9 mouse cellular contexts compared by ENCODE assay signal in the genomic region with DNA sequence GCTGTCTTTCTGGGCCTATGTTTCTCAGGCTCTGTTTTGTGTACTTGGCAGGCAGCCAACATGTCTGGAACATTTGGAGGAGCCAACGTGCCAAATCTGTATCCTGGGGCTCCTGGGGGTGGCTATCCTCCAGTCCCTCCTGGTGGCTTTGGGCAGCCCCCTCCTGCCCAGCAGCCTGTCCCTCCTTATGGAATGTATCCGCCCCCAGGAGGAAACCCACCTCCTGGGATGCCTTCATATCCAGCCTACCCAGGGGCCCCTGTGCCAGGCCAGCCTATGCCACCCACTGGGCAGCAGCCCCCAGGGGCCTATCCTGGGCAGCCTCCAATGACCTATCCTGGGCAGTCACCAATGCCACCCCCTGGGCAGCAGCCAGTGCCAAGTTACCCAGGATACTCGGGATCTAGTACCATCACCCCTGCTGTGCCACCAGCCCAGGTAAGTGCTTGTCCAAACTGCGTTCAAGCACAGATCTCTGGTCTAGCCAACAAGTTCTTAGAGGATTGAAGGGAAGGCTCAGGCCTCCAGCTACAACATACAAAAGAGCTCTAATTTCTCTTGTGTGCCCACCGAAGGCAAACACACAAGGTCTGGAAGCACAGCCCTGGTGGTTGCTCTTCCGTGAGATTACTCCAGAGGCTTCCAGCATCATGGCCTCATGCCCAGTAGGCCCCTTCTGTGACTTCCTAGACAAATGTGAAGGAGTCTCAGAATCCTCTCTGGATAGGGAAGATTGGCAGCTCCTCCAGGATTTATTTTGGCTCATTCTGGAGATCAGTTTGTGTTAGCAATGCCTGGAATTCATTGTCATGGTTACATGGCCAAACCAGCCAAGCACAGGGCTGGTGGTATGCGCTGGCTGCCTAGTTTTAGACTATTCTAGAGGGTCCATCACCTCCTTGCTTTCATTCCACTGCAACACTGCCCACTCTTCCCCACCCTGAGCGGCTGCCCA. TPM values are rescaled to one million over a fixed set of nuclear protein-coding genes. Genes with fewer than 3 reads are reported as not detected.
DNase-seq lines count a peak whose midpoint lies in the region; ATAC-seq lines count a peak whose summit lies in the region.
"Had no signal": no experiment of that assay in that cellular context is flagged by ENCODE, and none has a peak within 500 bp of the region (broad histone marks: within the 10 kb centered on the region; RNA-seq: fewer than 3 reads in every experiment).

No protein-coding gene starts in this region.

- H3K4me3 ChIP-seq in intestine, embryonic 16.5 days (ENCODE audit: low read length) = no peak overlapping the region
- H3K4me3 ChIP-seq in intestine, embryonic 15.5 days (replicated peaks) = no peak overlapping the region
- H3K4me3 ChIP-seq in embryonic facial prominence, embryonic 15.5 days (replicated peaks) = no peak overlapping the region
- H3K4me3 ChIP-seq in stomach, embryonic 16.5 days (replicated peaks; ENCODE audit: low read length) = no peak overlapping the region

- H3K9ac ChIP-seq in intestine, embryonic 16.5 days (ENCODE audit: low read depth, low read length) = no peak overlapping the region
- H3K9ac ChIP-seq in intestine, embryonic 15.5 days = no peak overlapping the region
- H3K9ac ChIP-seq in embryonic facial prominence, embryonic 15.5 days = no peak overlapping the region
- H3K9ac ChIP-seq in stomach, embryonic 16.5 days (ENCODE audit: low read length) = no peak overlapping the region

- H3K4me1 ChIP-seq in intestine, embryonic 16.5 days (ENCODE audit: control insufficient read depth, insufficient read depth, low read length) = peaks cover 27% of the 10 kb centered on the region
- peaks cover 17% of the 10 kb centered on the region for H3K4me1 ChIP-seq in intestine, embryonic 15.5 days (replicated peaks)
- peaks cover 24% of the 10 kb centered on the region for H3K4me1 ChIP-seq in embryonic facial prominence, embryonic 15.5 days
- H3K4me1 ChIP-seq in stomach, embryonic 16.5 days (ENCODE audit: control insufficient read depth, insufficient read depth, low read length) = peaks cover 11% of the 10 kb centered on the region

- peak overlapping the region; percentile 28; the same call in 1 of the 2 replicates for H3K27ac ChIP-seq in intestine, embryonic 16.5 days (ENCODE audit: low read length)
- H3K27ac ChIP-seq in intestine, embryonic 15.5 days = no peak overlapping the region
- H3K27ac ChIP-seq in embryonic facial prominence, embryonic 15.5 days (replicated peaks) = peak overlapping the region; percentile 63
- H3K27ac ChIP-seq in stomach, embryonic 16.5 days (ENCODE audit: low read length) = no peak overlapping the region
- H3K27ac ChIP-seq: macrophage had no signal

- no peak overlapping the region for H3K4me2 ChIP-seq in intestine, embryonic 16.5 days (ENCODE audit: low read depth, low read length)
- H3K4me2 ChIP-seq in intestine, embryonic 15.5 days (replicated peaks) = no peak overlapping the region
- no peak overlapping the region for H3K4me2 ChIP-seq in embryonic facial prominence, embryonic 15.5 days (replicated peaks)
- H3K4me2 ChIP-seq in stomach, embryonic 16.5 days (ENCODE audit: low read depth, low read length) = no peak overlapping the region

- H3K36me3 ChIP-seq in intestine, embryonic 16.5 days (ENCODE audit: control insufficient read depth, insufficient read depth, low read length) = peaks cover 8% of the 10 kb centered on the region; the same call in 1 of the 2 replicates
- H3K36me3 ChIP-seq in intestine, embryonic 15.5 days = no peaks in the 10 kb centered on the region
- H3K36me3 ChIP-seq in embryonic facial prominence, embryonic 15.5 days = peaks cover 4% of the 10 kb centered on the region; the same call in 1 of the 2 replicates
- no peaks in the 10 kb centered on the region for H3K36me3 ChIP-seq in stomach, embryonic 16.5 days (ENCODE audit: control insufficient read depth, insufficient read depth, low read length)

- H3K9me3 ChIP-seq in intestine, embryonic 16.5 days (ENCODE audit: control insufficient read depth, low read length) = no peaks in the 10 kb centered on the region
- no peaks in the 10 kb centered on the region for H3K9me3 ChIP-seq in intestine, embryonic 15.5 days
- H3K9me3 ChIP-seq in embryonic facial prominence, embryonic 15.5 days (replicated peaks) = no peaks in the 10 kb centered on the region
- H3K9me3 ChIP-seq in stomach, embryonic 16.5 days (replicated peaks; ENCODE audit: control insufficient read depth, low read length) = no peaks in the 10 kb centered on the region

- WGBS in intestine, embryonic 16.5 days = 72% methylated on average over 8 of the region's 8 CpGs
- WGBS in intestine, embryonic 15.5 days = 74% methylated on average over 8 of the region's 8 CpGs
- WGBS in embryonic facial prominence, embryonic 15.5 days = 56% methylated on average over 8 of the region's 8 CpGs
- 68% methylated on average over 8 of the region's 8 CpGs for WGBS in stomach, embryonic 16.5 days

- H3K27me3 ChIP-seq in intestine, embryonic 16.5 days (replicated peaks; ENCODE audit: control insufficient read depth, insufficient read depth, low read length) = no peaks in the 10 kb centered on the region
- no peaks in the 10 kb centered on the region for H3K27me3 ChIP-seq in intestine, embryonic 15.5 days (replicated peaks)
- H3K27me3 ChIP-seq in embryonic facial prominence, embryonic 15.5 days = no peaks in the 10 kb centered on the region
- H3K27me3 ChIP-seq in stomach, embryonic 16.5 days (ENCODE audit: control insufficient read depth, insufficient read depth, low read length) = no peaks in the 10 kb centered on the region

- no peak for ATAC-seq in intestine, embryonic 16.5 days
- no peak for ATAC-seq in intestine, embryonic 15.5 days
- ATAC-seq in embryonic facial prominence, embryonic 15.5 days (ENCODE audit: insufficient number of reproducible peaks, low FRiP score, low TSS enrichment, low read depth) = peak; percentile 58
- ATAC-seq in stomach, embryonic 16.5 days (ENCODE audit: insufficient read depth, low FRiP score) = 0 out of 2 replicates have a peak, but pooled peaks have one; percentile 19
- ATAC-seq in erythroid progenitor cell, adult 5-6 weeks (replicated peaks; ENCODE audit: low FRiP score, poor library complexity, severe bottlenecking) = no peak
- no peak for ATAC-seq in megakaryocyte-erythroid progenitor cell, adult 5-6 weeks (replicated peaks; ENCODE audit: low FRiP score, low TSS enrichment, poor library complexity, severe bottlenecking)

- peak; percentile 12 for DNase-seq in brain, embryonic 18.5 days (ENCODE audit: low read depth, low spot score)
- peak; percentile 46 to 70 for DNase-seq in layer of hippocampus, postnatal 14 days (ENCODE audit: low spot score in 2 of 2)

RNA-seq across cellular contexts. Expression of a gene that starts 30.2 kb away (rescaled TPM):
- 0.86 and 1.9 TPM in 2 replicates for polyA plus RNA-seq in intestine, embryonic 16.5 days (2015; fragmentation: Nextera tagmentation; extraction: Ambion mirVana)
- 1.9 TPM in 1 of 2 replicates, not detected in the other for polyA plus RNA-seq in intestine, embryonic 15.5 days (2015; fragmentation: Nextera tagmentation; extraction: Ambion mirVana)
- polyA plus RNA-seq in embryonic facial prominence, embryonic 15.5 days (2015; fragmentation: Nextera tagmentation; extraction: Ambion mirVana) = 0.47 and 1.1 TPM in 2 replicates
- total RNA-seq in layer of hippocampus, postnatal 14 days (2021) = 1 to 10 TPM in 1 of 2 experiments, not detected in 1; 3.0 TPM
- polyA plus RNA-seq in stomach, embryonic 16.5 days (2015; fragmentation: Nextera tagmentation; extraction: Ambion mirVana) = 3.1 TPM in 1 of 2 replicates, not detected in the other
- total RNA-seq in erythroid progenitor cell, adult 5-6 weeks (2015; ENCODE audit: low replicate concordance) = not detected in 2 replicates
- not detected in 2 replicates for total RNA-seq in erythroid progenitor cell, adult 5-6 weeks (2017; ENCODE audit: low replicate concordance)
- total RNA-seq in megakaryocyte-erythroid progenitor cell, adult 5-6 weeks (2014; fragmentation: Nextera tagmentation) = not detected in 2 replicates
- not detected in 2 replicates for total RNA-seq in megakaryocyte-erythroid progenitor cell, adult 5-6 weeks (2017)
- polyA plus RNA-seq: macrophage had no signal

RNA-seq across cellular contexts. Expression of a gene that starts 30.8 kb away (rescaled TPM):
- 95.3 and 105 TPM in 2 replicates for polyA plus RNA-seq in intestine, embryonic 16.5 days (2015; fragmentation: Nextera tagmentation; extraction: Ambion mirVana)
- polyA plus RNA-seq in intestine, embryonic 15.5 days (2015; fragmentation: Nextera tagmentation; extraction: Ambion mirVana) = 71.5 and 72.2 TPM in 2 replicates
- 29.4 and 29.6 TPM in 2 replicates for polyA plus RNA-seq in embryonic facial prominence, embryonic 15.5 days (2015; fragmentation: Nextera tagmentation; extraction: Ambion mirVana)
- total RNA-seq in layer of hippocampus, postnatal 14 days (2021) = 10 to 100 TPM; 35.6 to 44.5 TPM
- 52.1 and 54.4 TPM in 2 replicates for polyA plus RNA-seq in stomach, embryonic 16.5 days (2015; fragmentation: Nextera tagmentation; extraction: Ambion mirVana)
- 12.3 and 26.0 TPM in 2 replicates for total RNA-seq in erythroid progenitor cell, adult 5-6 weeks (2015; ENCODE audit: low replicate concordance)
- 2.1 and 5.1 TPM in 2 replicates for total RNA-seq in erythroid progenitor cell, adult 5-6 weeks (2017; ENCODE audit: low replicate concordance)
- 29.2 and 29.7 TPM in 2 replicates for total RNA-seq in megakaryocyte-erythroid progenitor cell, adult 5-6 weeks (2014; fragmentation: Nextera tagmentation)
- total RNA-seq in megakaryocyte-erythroid progenitor cell, adult 5-6 weeks (2017) = 5.1 and 6.1 TPM in 2 replicates

RNA-seq across cellular contexts. Expression of a gene that starts 54.7 kb away (rescaled TPM):
- 5.2 and 5.9 TPM in 2 replicates for polyA plus RNA-seq in intestine, embryonic 16.5 days (2015; fragmentation: Nextera tagmentation; extraction: Ambion mirVana)
- 4.1 and 7.7 TPM in 2 replicates for polyA plus RNA-seq in intestine, embryonic 15.5 days (2015; fragmentation: Nextera tagmentation; extraction: Ambion mirVana)
- polyA plus RNA-seq in embryonic facial prominence, embryonic 15.5 days (2015; fragmentation: Nextera tagmentation; extraction: Ambion mirVana) = 2.2 and 3.7 TPM in 2 replicates
- 10 to 100 TPM; 16.8 to 18.5 TPM for total RNA-seq in layer of hippocampus, postnatal 14 days (2021)
- 6.5 and 7.0 TPM in 2 replicates for polyA plus RNA-seq in stomach, embryonic 16.5 days (2015; fragmentation: Nextera tagmentation; extraction: Ambion mirVana)
- total RNA-seq in erythroid progenitor cell, adult 5-6 weeks (2015; ENCODE audit: low replicate concordance) = 2.9 and 11.3 TPM in 2 replicates
- not detected in 2 replicates for total RNA-seq in erythroid progenitor cell, adult 5-6 weeks (2017; ENCODE audit: low replicate concordance)
- 10.1 and 20.8 TPM in 2 replicates for total RNA-seq in megakaryocyte-erythroid progenitor cell, adult 5-6 weeks (2014; fragmentation: Nextera tagmentation)
- 3.0 TPM in 1 of 2 replicates, not detected in the other for total RNA-seq in megakaryocyte-erythroid progenitor cell, adult 5-6 weeks (2017)

Comparison
In these comparisons a context has a peak if more than half of its experiments do, and no peak if none do; other contexts are left out.
1. H3K27ac ChIP-seq: peak in intestine, embryonic 16.5 days (single experiment) and embryonic facial prominence, embryonic 15.5 days (single experiment); none in intestine, embryonic 15.5 days (single experiment) and stomach, embryonic 16.5 days (single experiment).
2. ATAC-seq: peak in embryonic facial prominence, embryonic 15.5 days (single experiment) and stomach, embryonic 16.5 days (single experiment); none in intestine, embryonic 16.5 days (single experiment), intestine, embryonic 15.5 days (single experiment), erythroid progenitor cell, adult 5-6 weeks (single experiment) and megakaryocyte-erythroid progenitor cell, adult 5-6 weeks (single experiment).